Mouse (Mus musculus): ENCODE data around the gene Nup210.
"Not testable (repeated sequence)": the region's sequence is repeated elsewhere in the genome, so short reads cannot be mapped to it uniquely, and the experiment has no call there.

Gene Nup210

GRCm38 (mm10) chr6:91103421-91103820, 13.2 kb downstream of the Nup210 start:
- DNase-seq = not testable (repeated sequence)

- no peak for DNase-seq
Measured at GRCm38 (mm10) chr6:91100621-91101020, 16.0 kb downstream of the Nup210 start.

GRCm38 (mm10) chr6:91097879-91098278, 18.8 kb downstream of the Nup210 start:
- no peak for DNase-seq

- DNase-seq = no peak
Measured at GRCm38 (mm10) chr6:91095072-91095601, 21.5 kb downstream of the Nup210 start.

- no peak for DNase-seq
Measured at GRCm38 (mm10) chr6:91092216-91092899, 24.3 kb downstream of the Nup210 start.

DNA sequence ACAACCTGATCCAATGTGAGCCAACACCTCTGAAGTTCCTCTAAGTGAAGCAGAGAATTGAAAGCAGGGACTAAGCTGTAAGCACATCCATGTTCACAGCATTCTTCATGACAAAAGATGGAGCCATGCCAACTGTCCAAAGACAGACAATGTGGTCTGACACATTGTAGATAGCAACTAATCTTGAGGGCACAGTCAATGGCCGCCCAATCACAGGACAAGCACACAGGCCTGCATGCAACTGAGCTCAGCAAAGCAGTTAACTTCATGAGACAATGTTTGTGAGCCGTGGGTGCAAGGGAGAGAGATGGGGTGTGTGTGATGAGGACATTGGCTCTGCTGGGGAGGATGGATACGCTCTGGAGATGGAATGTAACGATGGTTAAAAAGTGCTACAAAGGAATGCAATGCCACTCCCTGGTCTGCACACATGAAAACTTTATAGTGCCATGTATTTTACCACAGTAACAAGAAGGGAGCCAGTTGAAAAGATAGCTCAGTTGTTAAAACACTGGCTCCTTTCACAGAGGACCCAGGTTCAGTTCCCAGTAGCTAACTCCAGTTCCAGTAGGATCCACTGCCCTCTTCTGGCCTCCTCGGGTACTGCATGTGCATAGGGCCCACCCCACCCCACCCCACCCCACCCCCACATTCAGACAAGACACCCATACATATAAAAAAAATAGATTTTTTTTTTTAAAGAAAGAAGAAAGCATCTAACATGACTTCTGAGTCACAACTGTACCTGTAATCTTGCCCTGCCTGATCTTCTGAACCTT, 31.3 kb downstream of the Nup210 start:
- DNase-seq = peak; percentile 28

GRCm38 (mm10) chr6:91080033-91080432, 36.6 kb downstream of the Nup210 start:
- no peak for DNase-seq

DNA sequence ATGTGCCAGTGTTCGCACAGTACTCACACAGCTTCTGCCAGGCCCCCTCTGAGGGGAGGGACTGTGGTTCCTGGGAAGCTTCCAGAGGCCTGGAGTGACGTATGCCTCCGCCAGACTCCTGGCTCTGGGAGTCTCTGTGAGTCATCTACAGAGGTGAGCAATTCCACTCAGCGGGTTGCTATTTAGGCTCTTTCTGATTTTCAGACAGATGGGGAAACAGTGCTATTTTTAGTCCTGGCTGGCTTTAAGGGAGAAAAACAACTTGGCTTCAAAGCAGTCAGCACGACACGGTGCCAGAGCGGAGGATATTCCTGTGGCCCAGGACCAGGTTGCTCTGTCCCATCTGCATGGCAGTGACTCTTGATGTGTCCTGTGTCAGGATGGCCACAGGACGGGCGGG, 40.4 kb downstream of the Nup210 start:
- peak; percentile 11 for DNase-seq

GRCm38 (mm10) chr6:91068511-91068910, 48.1 kb downstream of the Nup210 start:
- DNase-seq = no peak

DNA sequence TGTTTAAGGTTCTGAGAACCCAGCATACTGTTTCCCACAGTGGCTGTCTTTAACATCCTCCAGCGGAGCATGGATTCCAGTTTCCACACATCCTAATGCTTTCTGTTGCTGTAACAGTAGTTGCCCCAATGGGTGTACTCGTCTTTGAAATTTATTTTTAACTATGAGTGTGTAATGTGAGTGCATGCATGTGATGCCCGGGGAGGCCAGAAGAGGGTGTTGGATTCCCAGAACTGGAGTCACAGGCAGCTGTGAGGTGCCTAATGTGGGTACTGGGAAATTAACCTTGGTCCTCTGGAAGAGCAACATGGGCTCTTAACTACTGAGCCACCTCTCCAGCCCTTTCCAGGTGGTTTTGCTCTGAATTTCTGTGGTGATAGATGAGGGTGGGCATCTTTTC, 49.6 kb downstream of the Nup210 start:
- DNase-seq = no peak

DNA sequence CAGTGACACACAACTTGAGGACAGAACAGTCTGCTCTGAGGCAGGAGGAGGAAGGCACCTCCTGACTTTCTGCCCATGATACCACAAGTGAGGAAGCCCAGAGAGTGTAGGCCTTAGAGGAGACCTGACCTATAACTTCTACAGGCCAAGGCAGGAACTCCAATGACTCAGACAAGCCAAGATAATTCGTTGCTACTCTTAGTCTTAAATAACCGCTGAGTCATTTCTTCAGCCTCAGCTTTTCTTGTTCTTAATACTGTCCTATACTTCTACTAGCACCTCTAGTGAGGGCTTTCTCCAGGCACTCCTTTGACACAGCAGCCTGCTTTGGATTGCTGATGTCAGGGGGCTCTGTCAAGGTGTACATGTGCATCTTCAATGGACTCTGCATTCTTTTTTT, 55.3 kb downstream of the Nup210 start:
- no peak for DNase-seq

GRCm38 (mm10) chr6:91059711-91060110, 56.9 kb downstream of the Nup210 start:
- peak; percentile 27 for DNase-seq

- DNase-seq = peak; percentile 50
Measured at GRCm38 (mm10) chr6:91057989-91058388, 58.6 kb downstream of the Nup210 start.

DNA sequence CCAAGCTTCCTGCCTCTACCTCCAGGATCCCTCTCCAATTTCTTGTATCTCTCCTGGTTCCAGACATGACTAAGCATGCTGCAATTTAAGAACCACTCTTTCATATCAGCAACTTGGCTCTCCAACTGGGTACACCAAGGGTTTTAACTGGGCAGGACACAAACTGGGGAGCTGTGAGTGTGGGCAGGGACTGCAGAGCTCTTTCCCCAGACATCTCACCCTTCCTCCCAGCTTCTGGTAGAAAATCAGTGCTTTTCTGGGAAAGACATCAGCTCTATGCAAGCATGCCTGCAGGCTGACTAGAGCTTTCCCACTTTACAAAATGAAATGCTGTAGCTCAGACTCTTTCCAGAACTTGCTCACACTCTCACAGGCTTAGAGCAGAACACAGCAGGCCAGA, 60.3 kb downstream of the Nup210 start:
- no peak for DNase-seq

GRCm38 (mm10) chr6:91052572-91052971, 64.1 kb downstream of the Nup210 start:
- DNase-seq = no peak

GRCm38 (mm10) chr6:91048019-91048418, 68.6 kb downstream of the Nup210 start:
- no peak for DNase-seq

GRCm38 (mm10) chr6:91047434-91047833, 69.2 kb downstream of the Nup210 start:
- DNase-seq = no peak

- no peak for DNase-seq
Measured at GRCm38 (mm10) chr6:91046184-91046583, 70.4 kb downstream of the Nup210 start.

- no peak for DNase-seq
Measured at GRCm38 (mm10) chr6:91044628-91045331, 71.8 kb downstream of the Nup210 start.

GRCm38 (mm10) chr6:91041287-91041686, 75.3 kb downstream of the Nup210 start:
- DNase-seq = no peak

GRCm38 (mm10) chr6:91028256-91028655, 88.4 kb downstream of the Nup210 start:
- DNase-seq = no peak

DNA sequence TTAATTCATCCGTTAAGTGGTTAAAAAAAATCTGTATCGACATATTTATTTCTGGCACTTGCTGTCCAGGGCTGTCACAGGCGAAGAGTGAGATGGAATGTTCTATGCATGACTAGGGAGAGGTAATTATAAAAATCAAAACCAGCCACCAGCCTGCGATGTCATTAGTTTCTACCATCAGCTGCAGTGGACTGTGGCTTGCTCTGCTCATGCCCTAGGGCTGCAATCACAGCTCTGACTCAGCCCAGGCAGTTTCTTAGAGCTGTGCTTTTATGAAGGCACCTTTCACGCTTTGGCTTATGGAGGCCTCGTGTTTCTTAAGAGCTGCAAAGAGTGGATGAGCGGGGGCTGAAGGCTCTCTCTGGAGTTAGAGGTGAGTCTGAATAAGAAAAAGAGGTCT, 95.8 kb downstream of the Nup210 start:
- peak; percentile 26 for DNase-seq

- no peak for DNase-seq
Measured at GRCm38 (mm10) chr6:91016600-91017230, 99.9 kb downstream of the Nup210 start.
